Mouse (Mus musculus) embryonic stem cell, embryonic (primary cell): ENCODE measurements around the gene Lamtor4.
"Not testable (repeated sequence)": the region's sequence is repeated elsewhere in the genome, so short reads cannot be mapped to it uniquely, and the experiment has no call there.

Experiments
- CTCF ChIA-PET, 4 experiments: fragments of 300-600 bp in 2 of 4; fragments of 350-600 bp in 2 of 4; sonication (Branson Sonifier 250); formaldehyde crosslinking; loops; one replicate each; lab custom pipeline; 2022; ENCODE audit warnings: inconsistent platforms in 2 of 4; lab: Charles Lee
- POLR2A ChIA-PET, 4 experiments: fragments of 300-600 bp in 2 of 4; fragments of 350-600 bp in 2 of 4; sonication (Branson Sonifier 250); formaldehyde crosslinking; loops; one replicate each; lab custom pipeline; 2022; ENCODE audit warnings: antibody characterized with exemption in 4 of 4, inconsistent platforms in 1 of 4; lab: Charles Lee

Lamtor4 gene

DNA sequence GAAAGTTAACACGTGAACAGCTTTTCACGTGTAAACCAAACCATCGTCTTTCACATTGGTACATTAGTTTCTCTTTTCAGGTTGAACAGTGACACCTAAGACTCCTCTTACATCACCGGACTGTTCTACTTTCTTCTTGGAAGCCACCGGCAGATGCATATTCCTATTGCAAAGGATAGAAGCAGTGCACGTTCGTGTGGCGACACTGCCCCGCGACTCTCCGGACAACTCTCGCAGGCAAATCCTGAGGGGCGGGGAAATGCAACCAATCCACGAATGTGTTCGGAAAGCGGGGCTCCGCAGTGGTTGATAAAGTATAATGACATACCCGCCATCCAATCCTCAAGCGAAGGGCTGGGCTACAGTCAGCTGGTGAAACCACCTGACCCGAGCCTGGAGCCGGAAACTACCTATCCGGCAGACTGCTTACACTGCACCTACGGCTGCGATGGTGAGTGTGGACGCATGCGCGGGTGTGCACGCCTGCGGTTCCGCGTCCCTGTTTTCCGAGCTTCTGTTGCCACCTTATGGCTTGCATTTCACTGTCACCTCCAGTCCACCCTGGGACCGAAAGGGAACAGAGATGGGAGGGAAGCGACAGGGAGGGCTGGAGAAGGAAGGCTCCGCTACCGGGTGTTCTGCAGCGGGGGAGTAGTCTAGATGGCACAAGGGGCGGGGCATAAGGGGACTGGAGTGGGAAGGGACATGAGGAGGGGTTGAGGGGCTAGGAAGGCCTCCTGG lies at the start of gene Lamtor4:
Lamtor4 (plus strand) TSS at position 130 of the 741 bp plus-strand sequence.
- POLR2A ChIA-PET = interaction anchor here (0.6 to 4.1 kb wide), 44 partner anchors 8 to 736 kb away, joined by 3 to 37 read pairs (median 4); partner anchors contain the start of genes A430033K04Rik (in 3 of the 4), BC037034 (in 2 of the 4), Cnpy4 (in 2 of the 4) and Gm43720 (in 2 of the 4)
- CTCF ChIA-PET = interaction anchor here in 2 of 4 experiments (1.2 to 1.8 kb wide), 2 partner anchors 32 to 34 kb away, joined by 4 to 5 read pairs; no protein-coding TSS in a partner anchor

DNA sequence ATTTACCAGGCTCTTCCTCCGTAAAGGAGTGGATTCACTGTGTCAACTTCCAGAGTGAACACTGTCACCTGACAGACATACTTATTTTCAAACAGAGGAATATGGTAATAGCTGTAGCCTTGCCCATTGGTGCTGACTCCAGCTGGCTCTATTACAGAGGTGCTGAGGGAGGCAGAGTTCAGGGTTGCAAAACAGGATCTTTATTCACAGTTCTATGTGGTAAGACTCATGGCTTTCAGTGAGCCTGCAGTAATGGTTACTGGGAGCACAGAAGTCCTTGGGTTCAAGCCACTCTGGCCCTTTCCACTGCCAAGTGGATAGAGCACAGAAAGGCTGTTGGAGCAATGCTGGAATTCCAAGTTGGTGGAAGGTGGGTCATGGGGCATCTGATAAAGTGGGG lies 48.0 kb upstream of the Lamtor4 start:
- POLR2A ChIA-PET = interaction anchor here in 1 of 4 experiments (0.6 kb wide), 1 partner anchor 14 kb away, joined by 3 read pairs; no protein-coding TSS in a partner anchor
- CTCF ChIA-PET = interaction anchor here in 2 of 4 experiments (0.6 to 1.2 kb wide), 2 partner anchors 23 to 76 kb away, joined by 3 read pairs; no protein-coding TSS in a partner anchor

DNA sequence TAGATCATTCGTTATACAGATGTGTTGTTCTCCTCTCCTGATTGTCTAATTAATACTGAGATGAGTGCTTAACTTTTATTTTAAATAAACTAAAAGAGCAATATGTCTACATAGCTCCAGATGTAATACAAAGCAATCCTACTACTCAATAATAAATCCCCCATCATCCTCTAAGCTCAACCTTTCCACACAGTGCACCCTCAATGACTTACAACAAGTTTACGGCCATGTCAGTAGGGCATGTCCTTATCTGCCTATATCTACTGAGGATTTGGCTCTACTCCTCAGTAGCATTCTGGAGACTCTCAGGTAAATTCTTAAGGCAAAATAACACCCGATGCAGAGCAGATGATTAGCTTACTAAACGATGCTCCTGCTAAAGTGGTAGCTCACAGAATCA lies 47.4 kb upstream of the Lamtor4 start:
- ChIA-PET POLR2A (no interaction called here), CTCF (interaction anchor here in 3 of 4 experiments (0.6 to 1.2 kb wide), 4 partner anchors 20 to 511 kb away, joined by 3 read pairs; no protein-coding TSS in a partner anchor)

DNA sequence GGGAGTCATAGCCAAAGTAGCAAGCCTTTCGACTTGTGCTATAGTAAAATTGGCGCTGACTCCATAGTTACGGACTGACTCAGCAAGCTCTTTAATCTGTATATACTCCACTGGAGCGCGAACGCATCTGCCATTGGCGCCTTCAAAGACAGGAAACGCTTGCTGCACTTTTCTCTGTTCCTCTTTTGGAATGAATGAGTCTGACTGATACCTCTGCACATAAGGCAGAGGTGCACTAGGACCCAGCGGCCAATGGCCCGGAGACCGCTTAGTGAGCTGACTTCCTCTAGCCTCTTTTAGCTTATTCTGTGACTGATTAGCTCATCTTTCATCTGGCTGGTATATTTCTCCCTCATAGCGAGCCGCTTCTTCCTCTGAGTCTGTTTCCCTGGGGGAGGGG lies 38.6 kb upstream of the Lamtor4 start:
- POLR2A ChIA-PET = not testable (repeated sequence)
- CTCF ChIA-PET = interaction anchor here in 2 of 4 experiments (0.6 kb wide), 2 partner anchors 430 to 622 kb away, joined by 3 to 4 read pairs; no protein-coding TSS in a partner anchor

DNA sequence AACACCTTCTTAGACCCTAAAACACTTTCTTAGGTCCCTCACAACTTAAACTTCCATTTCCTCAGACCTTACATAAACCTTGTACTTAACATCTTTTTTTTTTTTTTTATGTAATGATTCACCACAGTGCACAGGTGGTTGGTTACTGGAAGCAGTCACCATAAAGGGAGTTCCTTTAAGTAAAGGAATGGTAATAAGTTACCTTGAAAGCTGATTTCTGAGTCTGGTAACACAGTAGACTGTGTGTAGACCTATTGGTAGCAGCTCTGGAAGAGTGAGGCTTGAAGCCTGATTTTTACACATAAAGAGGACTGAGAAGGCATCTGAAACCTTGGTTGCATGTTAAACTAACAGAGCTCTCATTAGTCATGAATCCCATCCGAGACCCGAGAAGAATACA lies 35.4 kb upstream of the Lamtor4 start:
- ChIA-PET CTCF (interaction anchor here in 2 of 4 experiments (2.8 to 3.3 kb wide), 2 partner anchors 10 to 11 kb away, joined by 15 to 16 read pairs; no protein-coding TSS in a partner anchor), POLR2A (interaction anchor here in 3 of 4 experiments (0.6 to 1.7 kb wide), 4 partner anchors 10 to 106 kb away, joined by 3 to 8 read pairs (median 6); no protein-coding TSS in a partner anchor)

DNA sequence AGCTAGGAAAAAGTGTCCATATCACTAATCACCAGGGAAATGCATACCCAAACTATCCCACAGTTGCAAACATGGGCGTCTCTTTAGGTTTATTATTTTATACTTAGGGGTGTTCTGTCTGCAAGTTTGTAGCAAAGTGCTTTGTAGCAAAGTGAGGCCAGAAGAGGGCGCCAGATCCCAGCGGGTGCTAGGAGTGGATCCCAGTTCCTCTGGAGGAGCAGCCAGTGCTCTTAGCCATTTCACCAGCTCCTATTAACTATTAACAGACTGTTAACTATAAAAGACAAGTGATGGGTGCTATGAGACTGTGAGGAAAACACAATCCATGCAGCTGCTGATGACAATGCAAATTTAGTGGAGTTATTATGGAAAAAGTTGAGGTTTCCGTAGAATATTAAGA lies 33.2 kb upstream of the Lamtor4 start:
- ChIA-PET POLR2A (interaction anchor here in 1 of 4 experiments (1.1 kb wide), 1 partner anchor 15 kb away, joined by 3 read pairs; no protein-coding TSS in a partner anchor), CTCF (interaction anchor here (0.6 to 3.3 kb wide), 22 partner anchors 8 to 525 kb away, joined by 3 to 16 read pairs (median 4); partner anchors contain the start of genes Lamtor4 (in 1 of the 4), Zfp113 (in 1 of the 4) and Zfp68 (in 1 of the 4))

DNA sequence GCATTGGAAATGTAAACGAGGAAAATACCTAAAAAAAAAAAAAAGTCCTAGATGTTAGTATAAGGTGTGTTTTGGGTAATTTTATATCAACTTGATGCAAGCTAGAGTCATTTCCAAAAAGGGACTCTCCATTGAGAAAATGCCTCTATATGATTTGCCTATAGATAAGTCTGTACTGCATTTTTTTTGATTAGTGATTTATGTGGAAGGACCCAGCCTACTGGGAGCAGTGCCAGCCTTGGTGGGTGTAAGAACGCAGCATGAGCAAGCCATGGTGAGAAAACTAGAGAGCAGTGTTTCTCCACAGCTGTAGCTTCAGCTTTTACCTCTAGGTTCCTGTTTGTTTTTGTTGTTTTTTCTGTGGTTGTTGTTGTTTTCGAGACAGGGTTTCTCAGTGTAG lies 32.0 kb upstream of the Lamtor4 start:
- ChIA-PET POLR2A (interaction anchor here in 1 of 4 experiments (0.6 to 0.7 kb wide), 2 partner anchors 29 to 122 kb away, joined by 3 read pairs; no protein-coding TSS in a partner anchor), CTCF (interaction anchor here (0.6 to 3.3 kb wide), 6 partner anchors 7 to 435 kb away, joined by 3 to 15 read pairs (median 4); partner anchors contain the start of gene Zfp113 (in 1 of the 4))

DNA sequence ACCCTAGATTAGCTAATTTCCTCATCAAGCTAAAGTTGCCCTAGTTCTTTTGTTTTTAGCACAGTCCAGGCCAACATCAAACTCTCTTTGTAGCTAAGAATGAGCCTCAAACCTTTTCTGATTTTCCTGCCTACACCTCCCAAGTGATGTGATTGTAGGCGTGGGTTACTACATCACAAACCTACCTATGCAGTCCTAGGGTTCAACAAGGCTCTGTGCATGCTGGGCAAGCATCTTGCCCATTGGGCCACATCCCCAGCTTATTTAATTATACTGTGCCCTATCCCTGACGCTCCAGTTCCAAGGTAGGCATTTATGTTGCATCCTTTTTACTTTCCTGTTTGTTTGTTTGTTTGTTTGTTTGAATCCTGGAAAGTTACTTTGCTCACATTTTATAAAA lies 29.6 kb upstream of the Lamtor4 start, which contains the start of gene Nxpe5:
Nxpe5 (plus strand) TSS at position 199 of the 400 bp plus-strand sequence.
- ChIA-PET CTCF (interaction anchor here in 2 of 4 experiments (0.6 to 0.8 kb wide), 2 partner anchors 25 to 50 kb away, joined by 3 read pairs; no protein-coding TSS in a partner anchor), POLR2A (no interaction called here)

DNA sequence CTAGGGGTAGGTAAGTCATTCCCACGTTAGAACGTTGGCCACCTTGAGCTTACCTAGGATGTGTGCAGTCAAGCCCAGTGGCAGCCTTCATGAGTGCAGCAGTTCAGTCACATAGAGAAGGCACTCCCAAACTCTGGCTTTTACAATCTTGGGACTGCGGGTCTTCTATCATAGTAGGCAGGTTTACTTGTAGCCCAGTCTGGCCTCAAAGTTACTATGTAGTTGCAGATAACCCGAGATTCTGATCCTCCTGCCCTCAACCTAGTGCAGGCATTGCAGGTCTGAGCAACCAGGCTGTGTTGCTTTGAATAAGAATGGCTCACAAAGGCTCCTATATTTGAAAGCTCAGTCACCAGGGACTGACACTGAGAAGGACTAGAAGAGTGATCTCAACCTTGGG lies 28.8 kb upstream of the Lamtor4 start:
- ChIA-PET POLR2A (no interaction called here), CTCF (interaction anchor here in 1 of 4 experiments (0.6 kb wide), 1 partner anchor 49 kb away, joined by 3 read pairs; no protein-coding TSS in a partner anchor)

DNA sequence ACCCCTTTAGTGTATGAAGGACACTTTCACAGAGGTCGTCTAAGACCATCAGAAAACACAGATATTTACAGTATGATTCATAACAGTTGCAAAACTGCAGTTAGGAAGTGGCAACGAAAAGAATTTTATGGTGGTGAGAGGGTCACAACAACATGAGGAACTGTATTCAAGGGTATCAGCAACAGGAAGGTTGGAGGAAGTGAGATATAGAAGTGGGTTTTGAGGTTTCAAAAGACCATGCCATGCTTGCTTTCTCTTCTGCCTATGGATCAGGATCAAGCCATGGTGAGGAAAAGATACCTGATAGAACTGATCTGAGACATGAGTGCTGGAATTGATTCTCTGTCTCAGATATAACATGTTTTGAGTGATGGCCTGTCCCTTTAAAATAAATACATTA lies 27.9 kb upstream of the Lamtor4 start:
- ChIA-PET CTCF (interaction anchor here in 3 of 4 experiments (0.7 to 1.2 kb wide), 7 partner anchors 10 to 430 kb away, joined by 3 to 4 read pairs (median 3); partner anchors contain the start of gene Zfp113 (in 1 of the 3)), POLR2A (interaction anchor here in 1 of 4 experiments (0.8 to 1.2 kb wide), 4 partner anchors 33 to 395 kb away, joined by 3 to 4 read pairs (median 4); partner anchors contain the start of genes A430033K04Rik, Cops6 and Mblac1)

DNA sequence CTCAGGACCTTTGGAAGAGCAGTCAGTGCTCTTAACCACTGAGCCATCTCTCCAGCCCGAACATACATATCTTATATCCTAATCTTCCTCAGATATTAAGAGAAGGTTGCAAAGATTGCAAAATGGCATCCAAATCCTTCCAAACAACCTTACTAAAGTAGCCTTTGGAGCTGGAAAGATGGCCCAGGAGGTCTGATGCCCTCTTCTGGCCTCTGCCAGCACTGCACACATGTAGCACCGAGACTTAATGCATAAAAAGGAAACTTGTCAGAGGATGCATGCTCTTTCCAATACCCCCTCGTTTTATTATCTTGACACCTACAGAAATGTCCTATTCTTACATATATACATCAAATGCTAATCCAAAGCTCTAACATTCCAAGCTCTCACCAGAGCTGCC lies 27.3 kb upstream of the Lamtor4 start:
- POLR2A ChIA-PET = interaction anchor here in 1 of 4 experiments (0.8 to 1.2 kb wide), 4 partner anchors 33 to 395 kb away, joined by 3 to 4 read pairs (median 4); partner anchors contain the start of genes A430033K04Rik, Cops6 and Mblac1
- CTCF ChIA-PET = interaction anchor here (0.6 to 1.4 kb wide), 10 partner anchors 9 to 430 kb away, joined by 3 to 6 read pairs (median 3); partner anchors contain the start of genes BC037034 (in 1 of the 4) and Zfp113 (in 1 of the 4)

DNA sequence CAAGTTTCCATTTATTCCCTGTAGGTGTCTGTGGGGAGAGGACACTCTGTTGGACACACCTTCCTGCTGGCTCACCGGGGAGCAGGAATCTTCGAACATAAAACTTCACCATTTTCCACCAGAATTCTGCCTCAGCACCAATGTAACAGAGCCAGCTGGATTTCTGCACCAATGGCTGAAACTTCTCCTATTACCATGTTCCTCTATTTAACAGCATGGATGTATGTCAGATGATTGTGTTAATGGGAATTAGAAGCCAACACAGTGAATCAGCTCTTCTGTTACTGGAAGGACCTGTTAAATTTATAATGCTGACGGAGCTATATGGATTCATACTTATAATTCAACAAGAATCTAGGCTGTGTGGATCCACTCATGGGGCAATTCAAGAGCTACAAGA lies 25.8 kb upstream of the Lamtor4 start:
- CTCF ChIA-PET = interaction anchor here in 3 of 4 experiments (0.6 to 2.6 kb wide), 6 partner anchors 8 to 326 kb away, joined by 3 to 16 read pairs (median 4); partner anchors contain the start of gene Zfp113 (in 1 of the 3)
- POLR2A ChIA-PET = interaction anchor here in 2 of 4 experiments (0.6 to 2.2 kb wide), 4 partner anchors 9 to 52 kb away, joined by 3 to 7 read pairs (median 4); partner anchors contain the start of gene Lamtor4 (in 2 of the 2)

DNA sequence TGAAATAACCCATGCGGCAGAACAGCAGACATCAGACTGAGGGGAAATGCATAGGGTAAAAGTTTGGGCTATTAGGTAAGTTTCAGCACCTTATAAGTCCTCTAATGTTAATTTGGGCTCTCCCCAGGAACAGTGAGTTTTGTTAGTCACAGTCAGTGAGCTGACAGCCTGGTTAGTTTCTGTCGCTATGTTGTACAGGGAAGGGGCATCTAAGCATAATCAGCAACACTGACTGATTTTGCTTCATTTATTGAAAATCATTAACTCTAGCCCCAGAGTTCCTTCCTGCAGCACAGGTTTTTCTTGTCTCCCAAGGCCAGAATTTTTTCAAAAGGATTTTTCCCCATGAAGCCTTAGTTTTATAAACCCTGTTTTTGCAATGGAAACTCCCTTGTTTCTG lies 21.5 kb upstream of the Lamtor4 start:
- ChIA-PET POLR2A (no interaction called here), CTCF (no interaction called here)

DNA sequence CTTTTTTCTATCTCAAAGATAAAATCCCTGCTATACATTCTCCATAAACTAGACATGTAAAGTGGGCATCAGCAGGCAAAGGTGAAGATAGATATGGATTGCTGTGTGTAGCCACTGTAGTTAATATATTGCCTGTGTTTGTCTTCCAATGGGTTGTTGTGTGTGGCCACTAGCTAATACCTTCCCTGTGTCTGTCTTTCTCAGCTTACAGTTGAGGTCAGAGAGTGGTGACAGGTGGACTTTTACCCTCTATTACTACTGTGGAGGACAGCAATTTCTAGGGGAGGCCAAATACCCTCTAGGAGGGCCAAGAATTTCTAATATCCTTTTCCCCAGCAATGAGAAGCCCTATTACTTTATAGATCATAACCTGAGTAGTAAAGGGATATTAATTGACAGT lies 21.1 kb upstream of the Lamtor4 start:
- POLR2A ChIA-PET = no interaction called here
- CTCF ChIA-PET = no interaction called here

DNA sequence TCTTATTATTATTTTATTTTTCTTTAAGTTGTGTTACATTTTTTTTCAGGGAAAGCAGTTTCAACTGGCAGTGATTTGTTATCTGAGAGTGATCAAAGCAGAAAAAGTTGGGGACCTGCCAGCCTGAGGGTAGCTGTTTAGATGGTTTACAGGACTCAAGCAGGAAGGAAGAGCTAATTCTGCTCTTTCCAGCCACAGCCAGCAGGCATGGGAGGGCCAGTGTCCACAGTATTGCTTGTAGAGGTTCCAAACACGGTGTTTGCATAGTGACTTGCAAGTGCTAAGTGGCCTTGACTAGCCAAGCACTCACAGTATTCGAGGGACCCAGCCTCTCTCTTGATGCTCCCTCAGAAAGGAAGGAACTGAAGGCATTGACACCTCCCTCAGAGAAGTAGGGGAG lies 13.8 kb upstream of the Lamtor4 start:
- CTCF ChIA-PET = interaction anchor here in 1 of 4 experiments (0.8 kb wide), 1 partner anchor 433 kb away, joined by 3 read pairs; no protein-coding TSS in a partner anchor
- POLR2A ChIA-PET = interaction anchor here in 1 of 4 experiments (3.2 kb wide), 1 partner anchor 14 kb away, joined by 13 read pairs; the partner anchor contains the start of gene Lamtor4

DNA sequence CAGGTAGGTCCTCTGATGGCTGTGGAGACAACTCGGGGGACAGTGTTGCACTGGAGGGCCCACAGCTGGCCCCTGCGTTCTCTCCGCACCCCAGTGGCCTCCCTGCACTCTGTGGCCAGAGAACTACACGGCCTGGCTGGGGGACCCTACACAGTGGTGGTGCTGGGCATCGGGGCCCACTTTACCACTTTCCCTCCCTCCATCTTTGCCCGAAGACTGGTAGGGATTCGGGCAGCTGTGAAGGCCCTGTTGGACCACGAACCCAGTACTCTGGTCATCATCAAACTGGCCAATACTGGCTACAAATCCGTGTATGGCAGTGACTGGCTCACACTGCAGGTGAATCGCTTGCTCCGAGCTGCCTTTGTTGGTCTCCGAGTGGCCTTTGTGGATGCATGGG lies 4.1 kb upstream of the Lamtor4 start:
- CTCF ChIA-PET = interaction anchor here in 1 of 4 experiments (0.8 kb wide), 1 partner anchor 26 kb away, joined by 3 read pairs; the partner anchor contains the start of gene Nxpe5
- POLR2A ChIA-PET = interaction anchor here in 3 of 4 experiments (0.6 to 1.3 kb wide), 3 partner anchors 10 to 432 kb away, joined by 4 read pairs; no protein-coding TSS in a partner anchor

DNA sequence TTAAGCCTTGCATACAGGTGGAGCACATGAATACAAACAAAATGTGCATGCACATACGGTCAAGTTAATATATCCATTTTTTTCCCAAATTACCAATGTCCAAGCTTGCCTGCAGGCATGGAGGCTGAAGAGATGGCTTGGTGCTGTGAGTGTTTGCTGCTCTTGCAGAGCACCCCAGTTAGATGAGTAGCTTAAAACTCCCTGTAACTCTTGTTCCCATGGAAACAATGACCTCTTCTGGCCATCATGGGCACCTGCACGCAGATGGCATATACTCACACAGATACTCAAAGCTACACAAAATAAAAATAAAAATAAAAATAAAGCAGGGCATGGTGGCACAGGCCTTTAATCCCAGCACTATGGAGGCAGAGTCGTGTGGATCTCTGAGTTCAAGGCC lies 2.2 kb upstream of the Lamtor4 start:
- ChIA-PET CTCF (interaction anchor here in 3 of 4 experiments (0.5 to 1.2 kb wide), 3 partner anchors 27 to 1124 kb away, joined by 3 read pairs; partner anchors contain the start of genes Gpc2 (in 1 of the 3) and Stag3 (in 1 of the 3)), POLR2A (interaction anchor here in 2 of 4 experiments (2.0 to 4.1 kb wide), 4 partner anchors 10 to 168 kb away, joined by 6 to 37 read pairs (median 10); partner anchors contain the start of genes BC037034 (in 2 of the 2) and Zkscan1 (in 1 of the 2))
